Mouse (Mus musculus) CH12.LX (cell line): ENCODE measurements around the gene Gm15217.

Source experiments
- POLR2A ChIP-seq: IDR thresholded peaks from 2 replicates; pipeline ENCODE4 v1.6.1; 2011; ENCODE audit warnings: low read depth, mild to moderate bottlenecking, improper control_type of control experiment, low read length
- UBTF ChIP-seq: IDR thresholded peaks from 2 replicates; pipeline ENCODE4 v1.6.1; 2012; ENCODE audit warnings: low read depth, mild to moderate bottlenecking, inconsistent platforms, low read length, improper control_type of control experiment, moderate library complexity

- no peak for TF ChIP-seq UBTF
- no peak for TF ChIP-seq POLR2A
Measured at GRCm38 (mm10) chr14:46338801-46339200, 40.4 kb upstream of the Gm15217 start.
